Mouse (Mus musculus) CD4-positive, CD25-positive, alpha-beta regulatory T cell, adult 2 months (primary cell): ENCODE measurements at regions not wholly inside any gene's neighbourhood (a gene's known extent, or its start where the extent isn't known, plus 50 kb on each side); places are given as distances from the start of the nearest gene placed in this dataset.

Source experiments
- DNase-seq: peaks from one replicate; pipeline ENCODE4 v3.0.0-alpha.2; 2012; ENCODE audit warnings: low read depth, low spot score

DNA sequence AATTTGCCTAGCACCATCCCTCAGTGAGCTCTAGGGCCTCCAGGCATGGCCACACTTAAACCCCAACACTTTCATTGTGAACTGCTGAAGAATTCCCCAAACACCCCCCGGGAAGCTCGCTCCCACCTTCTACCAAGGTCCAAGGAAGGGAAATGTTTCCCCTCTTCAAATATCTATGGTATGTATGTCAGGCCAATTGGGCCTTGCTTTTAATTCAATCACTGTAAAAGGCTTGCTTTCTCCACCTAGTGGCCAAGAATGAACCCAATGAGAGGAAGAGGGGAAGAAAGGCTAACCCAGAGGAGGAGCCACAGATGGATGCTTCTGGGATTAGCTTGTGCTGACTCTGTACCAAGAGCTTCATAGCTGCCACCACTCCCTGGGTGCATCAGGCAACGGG lies 336.3 kb upstream of the Tgfbr2 start:
- peak; percentile 33 for DNase-seq

DNA sequence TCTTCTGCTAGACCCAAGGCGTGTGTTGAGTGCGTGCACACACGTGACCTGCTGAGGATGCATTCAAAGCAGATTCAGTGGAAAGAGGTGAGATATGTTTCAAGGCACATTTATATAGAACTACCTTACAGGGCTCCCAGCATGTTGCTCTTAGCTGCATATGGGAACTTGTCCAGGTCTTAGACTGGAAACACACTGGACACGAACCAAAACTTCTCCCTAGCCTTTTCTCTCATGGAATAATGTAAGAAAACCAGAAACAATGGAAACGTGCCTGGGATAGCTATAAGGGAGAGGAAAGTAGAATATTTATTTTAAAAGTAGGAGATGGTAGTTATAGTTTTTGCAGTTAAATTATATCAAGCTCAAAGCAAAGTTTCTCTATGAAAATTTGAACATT lies 332.6 kb upstream of the Tgfbr2 start:
- DNase-seq, result no peak

DNA sequence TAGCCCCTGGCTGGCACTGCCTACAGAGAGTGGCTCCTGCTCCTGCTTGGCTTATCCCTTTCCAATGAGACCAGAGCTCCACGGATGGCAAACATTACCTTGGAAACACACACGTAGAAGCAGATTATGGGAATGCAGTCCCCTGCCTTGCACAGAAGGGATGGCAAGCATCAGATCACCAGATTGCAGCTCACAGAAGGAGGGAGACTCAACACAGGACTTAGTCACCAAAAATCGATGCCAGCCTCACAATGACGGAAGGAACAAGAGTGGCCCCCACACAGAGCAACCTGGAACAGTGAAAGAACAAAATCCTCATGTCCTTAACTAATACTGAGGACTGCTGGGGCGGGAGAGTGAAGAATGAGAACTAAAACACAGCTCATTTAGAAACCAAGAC lies 327.7 kb upstream of the Tgfbr2 start:
- DNase-seq, result no peak

DNA sequence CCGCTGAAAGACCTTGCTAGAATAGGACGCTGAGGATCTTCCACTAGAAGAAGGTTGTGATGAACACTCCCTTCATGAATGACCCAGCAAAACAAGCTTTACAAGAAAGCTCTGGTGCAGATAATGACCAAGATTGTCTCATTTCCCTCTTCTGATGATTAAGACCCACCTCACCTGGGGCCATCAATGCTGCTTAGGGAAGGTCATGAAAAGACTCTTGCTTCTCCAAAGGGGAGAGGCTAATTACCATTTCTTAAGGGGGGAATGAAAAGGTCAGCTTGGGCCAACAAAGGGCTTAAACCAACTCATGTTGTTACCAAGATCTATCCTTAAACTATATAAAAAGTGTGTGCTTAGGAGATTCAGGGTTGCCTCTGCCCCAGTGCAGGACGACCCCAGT lies 325.8 kb upstream of the Tgfbr2 start:
- DNase-seq, result no peak

DNA sequence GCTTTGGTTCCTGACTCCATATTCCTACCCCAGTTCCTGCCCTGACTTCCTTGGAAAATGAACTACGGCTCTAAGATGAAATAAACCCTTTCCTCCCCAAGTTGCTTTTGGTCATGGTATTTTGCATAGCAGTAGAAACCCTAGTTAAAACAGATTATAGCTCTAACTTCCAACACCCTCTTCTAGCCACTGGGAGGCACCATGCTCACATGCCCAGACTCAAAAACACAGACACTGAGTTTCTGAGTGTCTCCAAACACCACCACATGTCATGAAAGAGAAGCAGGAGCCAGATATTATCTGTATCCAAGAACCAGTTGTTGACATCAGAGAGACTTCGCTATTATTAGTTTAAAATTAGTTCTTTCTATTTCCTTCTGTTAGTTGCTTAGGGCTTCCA lies 316.1 kb upstream of the Tgfbr2 start:
- DNase-seq, result no peak

DNA sequence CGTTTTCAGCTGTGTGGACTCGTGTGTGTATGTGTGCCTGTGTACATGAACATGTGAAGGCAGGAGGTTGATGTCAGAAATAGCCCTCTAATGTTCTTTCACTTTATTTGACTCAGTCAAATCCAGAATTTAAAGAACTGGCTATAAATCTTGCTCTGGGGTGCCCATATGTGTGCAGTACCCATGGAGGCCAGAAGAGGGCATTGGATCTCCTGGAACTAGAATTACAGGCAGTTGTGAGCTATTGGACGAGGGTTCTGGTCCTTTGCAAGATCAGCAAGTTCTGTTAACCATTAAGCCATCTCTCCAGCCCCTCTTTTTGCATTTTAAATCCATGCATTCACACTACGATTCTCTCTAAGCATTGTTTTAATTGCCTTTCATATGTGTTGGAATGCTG lies 314.6 kb upstream of the Tgfbr2 start:
- peak; percentile 19 for DNase-seq

DNA sequence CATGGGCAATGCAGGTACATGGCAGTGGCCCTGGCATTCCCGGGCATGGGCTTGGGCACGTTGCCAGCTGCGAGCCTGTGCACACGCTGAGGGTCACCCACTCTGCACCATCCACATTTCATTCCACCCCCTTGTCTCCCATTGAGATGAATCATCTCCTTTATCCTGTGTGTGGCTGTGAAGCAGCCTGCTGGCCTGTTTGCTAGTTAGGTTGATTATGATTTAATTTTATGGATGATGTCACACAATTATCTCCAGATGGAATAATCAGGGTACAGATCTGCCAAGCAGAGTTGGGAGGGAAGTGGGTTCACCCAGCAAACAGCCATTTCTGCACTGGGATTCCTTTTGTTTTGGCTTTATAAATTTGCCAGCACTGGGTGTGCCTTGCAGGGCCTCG lies 314.1 kb upstream of the Tgfbr2 start:
- no peak for DNase-seq

DNA sequence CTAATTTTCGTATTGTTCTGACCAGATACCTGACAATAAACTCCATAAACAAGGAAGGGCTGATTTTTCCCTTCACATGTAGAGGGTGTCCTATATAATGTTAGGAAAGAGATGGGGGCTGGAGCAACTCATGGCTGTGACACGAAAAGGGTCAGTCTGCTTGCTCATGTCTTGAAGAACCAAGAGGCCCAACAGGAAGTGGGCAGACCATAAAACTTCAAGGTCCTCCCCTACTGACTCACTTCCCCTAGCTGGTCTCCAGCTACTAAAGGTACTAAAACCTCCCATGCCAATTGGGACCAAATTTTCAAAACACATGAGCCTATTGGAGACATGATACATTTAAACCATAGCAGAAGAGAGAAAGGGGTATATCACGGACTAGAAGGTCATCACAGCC lies 302.1 kb upstream of the Tgfbr2 start:
- DNase-seq, result no peak

DNA sequence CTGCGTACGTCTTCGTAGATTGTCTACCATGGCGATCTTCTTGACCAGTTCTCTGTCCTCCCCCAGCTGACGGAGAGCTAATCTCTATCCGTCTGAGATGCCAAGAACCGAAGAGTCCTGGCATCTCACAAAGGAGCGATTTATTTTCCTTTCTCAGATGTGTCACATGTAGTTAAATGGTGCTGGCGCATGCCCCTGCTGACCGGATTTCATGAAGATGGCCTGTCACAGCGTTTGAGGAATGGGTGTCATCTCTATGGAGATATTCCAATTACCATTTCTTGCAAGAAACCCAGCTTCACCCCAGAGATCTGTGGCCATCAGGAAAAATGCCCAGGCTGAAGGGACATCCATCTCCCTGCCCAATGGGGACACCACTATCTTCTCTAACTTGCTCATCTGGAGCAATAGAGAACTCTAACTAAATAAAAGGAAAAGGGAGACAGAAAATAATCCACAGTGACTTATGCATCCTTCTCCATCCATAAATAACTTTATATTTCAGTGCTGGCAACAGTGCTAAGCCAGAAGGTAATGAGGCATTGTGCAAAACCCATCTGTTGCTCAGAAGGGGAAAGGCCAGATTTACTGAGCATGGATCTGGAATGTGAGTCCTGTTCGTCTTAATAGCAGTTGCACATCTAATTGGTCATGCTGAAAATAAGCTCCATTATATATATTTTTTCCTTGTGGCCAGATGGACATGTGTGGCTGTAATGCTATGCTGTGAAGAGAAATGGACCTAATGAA lies 300.2 kb upstream of the Tgfbr2 start:
- no peak for DNase-seq

DNA sequence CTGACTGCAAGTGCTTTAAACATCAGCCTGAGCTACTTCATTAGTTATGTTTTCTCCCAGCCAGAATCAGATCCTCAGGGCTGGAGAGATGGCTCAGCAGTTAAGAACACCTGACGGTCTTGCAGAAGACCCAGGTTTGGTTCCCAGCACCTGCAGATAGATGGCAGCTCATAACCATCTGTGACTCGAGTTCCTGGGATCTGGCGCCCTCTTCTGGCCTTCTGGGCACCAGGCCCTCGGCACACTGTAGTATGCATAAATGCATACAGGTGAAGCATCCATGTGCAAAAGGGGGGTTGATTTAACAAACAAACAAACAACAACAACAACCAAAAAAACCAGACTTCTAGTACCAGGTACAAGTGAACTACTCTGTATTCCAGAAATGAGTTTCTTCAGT lies 297.7 kb upstream of the Tgfbr2 start:
- peak; percentile 13 for DNase-seq

DNA sequence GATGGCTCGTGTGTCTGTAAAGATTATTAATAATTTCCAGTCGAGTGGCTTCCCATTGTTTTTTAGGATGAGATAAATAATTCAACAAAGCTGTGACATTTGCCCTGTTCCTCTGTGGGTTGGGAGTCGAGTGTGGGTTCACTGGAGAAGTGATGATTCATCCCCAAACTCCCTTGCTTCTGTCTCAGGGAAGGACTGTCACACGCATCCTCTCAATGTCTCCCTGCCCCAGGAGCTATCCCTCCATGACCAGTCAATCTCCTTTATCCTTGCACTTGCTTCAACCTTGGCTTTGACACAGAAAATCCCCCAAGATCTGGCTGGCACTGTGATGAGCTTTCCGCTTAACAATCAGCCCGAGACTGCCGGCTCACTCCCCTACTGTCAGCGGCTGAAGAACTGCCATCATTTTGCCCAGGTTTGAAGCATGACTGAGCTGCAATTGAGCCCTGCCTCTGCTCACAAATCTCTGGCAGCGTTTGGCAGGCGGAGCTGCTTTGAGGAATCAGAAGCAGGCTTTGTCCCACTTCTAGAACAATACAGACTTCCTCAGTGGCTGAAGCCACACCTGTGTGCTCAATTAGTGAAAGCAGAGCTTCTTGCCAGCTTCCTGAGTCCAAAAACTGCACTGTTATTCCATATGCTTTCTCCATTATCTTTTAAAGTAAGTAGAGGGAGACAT lies 293.6 kb upstream of the Tgfbr2 start:
- no peak for DNase-seq

DNA sequence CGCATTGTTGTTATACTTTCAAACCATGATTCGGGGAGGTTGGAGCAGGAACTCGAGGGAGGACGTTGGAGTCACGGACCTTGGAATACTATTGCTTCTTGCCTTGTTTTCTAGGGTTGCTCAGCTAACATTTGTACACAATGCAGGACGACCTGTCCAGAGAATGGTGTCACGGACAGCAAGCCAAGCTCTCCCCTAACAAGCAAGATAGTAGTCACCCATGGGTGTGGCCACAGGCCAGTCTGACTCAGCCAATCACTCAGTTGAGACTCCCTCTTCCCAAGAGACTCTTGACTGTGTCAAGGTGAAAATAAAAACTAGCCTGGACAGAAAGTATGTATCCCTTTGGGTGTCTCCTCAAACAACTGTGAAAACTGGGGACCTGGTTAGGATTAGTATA lies 291.2 kb upstream of the Tgfbr2 start:
- no peak for DNase-seq

DNA sequence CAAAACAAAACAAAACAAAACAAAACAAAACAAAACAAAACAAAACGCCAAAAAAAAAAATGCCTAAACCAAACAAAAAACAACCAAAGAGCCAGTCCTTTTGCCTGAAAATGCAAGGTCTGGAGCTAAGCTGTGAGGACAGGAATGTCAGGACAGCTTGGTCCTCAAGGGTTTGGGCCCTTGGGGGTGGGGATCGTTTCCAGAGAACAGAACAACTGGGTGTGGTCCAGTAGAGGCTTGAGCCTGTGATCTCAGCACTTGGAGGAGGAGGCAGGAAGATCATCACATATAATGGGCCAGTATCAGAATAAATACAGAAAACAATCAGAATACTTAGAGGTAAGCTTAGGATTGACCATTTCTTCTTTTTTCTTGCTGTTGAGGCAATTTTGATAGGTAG lies 289.5 kb upstream of the Tgfbr2 start:
- no peak for DNase-seq

DNA sequence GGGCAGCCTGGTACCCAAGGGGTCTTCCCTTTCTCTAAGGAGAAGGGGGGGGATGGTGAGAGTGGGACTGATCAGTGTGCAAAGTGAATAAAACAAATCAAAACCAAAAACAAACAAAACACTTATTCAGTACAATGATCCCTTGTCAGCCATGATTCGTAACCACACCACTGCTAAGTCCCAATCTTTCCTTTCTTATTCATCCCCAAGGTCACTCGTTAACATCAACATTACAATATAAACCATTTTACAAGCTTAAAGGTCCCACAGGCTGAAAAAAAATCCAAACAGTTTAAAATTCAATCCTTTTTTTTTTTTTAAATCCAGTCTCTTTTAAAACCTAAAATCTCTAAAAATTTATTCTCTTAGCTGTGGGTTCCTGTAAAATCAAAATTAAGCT lies 287.1 kb upstream of the Tgfbr2 start:
- DNase-seq, result no peak

DNA sequence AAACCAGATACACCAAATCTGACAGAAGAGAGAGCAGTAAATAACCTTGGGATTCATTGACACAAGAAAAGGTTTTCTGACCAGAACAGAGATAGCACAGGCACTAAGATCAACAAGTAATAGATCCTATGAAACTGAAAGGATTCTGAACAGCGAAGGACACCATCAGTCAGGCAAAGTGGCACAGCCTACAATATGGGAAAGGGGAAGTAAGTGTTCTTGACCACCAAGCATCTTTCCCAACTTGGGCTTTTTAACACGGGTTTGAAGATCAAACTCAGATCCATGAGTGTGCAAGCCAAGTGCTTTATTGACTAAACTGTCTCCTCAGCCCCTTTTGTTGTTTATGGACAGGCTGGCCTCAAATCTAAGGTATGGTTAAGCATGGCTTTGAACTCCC lies 284.9 kb upstream of the Tgfbr2 start:
- DNase-seq, result no peak

DNA sequence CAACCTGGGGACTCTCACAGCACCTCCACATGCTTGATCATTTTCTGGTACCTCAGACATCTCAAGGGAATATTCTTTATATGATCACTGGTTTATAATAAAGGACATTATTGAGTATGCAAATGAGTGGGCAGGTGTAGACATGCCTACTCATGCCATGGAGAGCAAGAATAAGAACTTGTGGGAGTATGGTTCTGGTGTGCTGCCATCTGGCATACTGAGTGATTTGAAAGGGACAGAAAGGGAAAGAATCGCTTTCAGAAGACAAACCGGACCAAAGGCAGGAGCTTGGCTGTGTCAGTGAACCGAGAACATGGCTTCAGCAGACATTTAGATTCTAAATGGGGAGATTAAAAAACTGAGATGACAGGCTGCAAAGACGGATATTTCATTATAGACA lies 276.9 kb upstream of the Tgfbr2 start:
- DNase-seq, result no peak

DNA sequence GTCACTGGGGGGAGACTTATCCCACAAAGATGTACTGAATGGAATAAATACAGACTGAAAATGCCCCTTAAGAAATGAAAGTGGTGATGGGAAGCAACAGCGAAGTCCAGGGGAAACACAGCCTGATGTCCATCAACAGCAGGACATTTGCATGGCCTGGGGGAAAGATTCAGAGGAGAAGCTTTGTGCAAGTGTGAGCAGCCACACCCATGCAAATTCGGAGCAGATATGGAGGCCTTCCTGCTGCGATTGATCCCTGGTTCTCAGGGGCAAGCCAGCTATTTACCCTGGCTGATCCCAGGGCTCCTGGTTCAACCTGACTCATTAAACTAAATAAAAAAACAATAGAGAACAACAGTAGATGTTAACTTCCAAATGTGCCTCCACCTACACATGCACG lies 275.7 kb upstream of the Tgfbr2 start:
- DNase-seq, result no peak

DNA sequence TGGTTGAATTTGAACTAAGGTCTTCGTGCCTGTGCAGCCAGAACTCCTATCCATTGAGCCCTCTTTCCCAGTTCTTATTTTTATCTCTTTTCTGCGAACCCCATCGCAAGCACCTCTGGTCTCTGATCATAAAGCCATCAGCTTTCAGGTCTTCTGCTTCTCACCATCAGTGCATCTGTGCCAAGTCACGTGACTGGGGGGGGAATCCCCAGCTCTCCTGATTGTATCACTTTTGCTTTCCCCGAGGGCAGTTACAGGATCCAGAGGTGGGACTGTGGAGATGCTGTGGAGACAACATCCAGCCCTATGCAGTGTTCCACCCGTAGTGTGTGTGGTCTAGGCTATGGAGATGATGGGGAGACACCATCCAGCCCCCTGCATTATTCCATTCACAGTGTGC lies 272.6 kb upstream of the Tgfbr2 start:
- DNase-seq, result peak; percentile 59

DNA sequence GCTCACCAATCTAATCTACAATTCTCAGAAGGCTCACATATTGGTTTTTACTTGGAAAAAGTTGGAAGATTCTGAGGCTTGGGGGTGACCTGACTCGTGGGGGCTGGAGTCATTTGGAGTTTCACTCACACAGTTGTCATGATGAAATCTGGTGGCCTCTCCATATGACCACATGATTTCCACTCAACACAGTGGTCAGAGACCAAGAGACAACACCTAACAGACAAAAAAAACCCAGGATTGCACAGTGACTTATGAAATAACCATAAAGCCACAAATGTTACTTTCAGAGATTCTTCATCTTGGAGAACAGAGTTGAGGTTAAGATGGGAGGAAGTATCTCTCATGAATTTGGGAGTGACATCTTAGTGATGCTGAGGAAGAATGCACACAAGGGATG lies 263.4 kb upstream of the Tgfbr2 start:
- no peak for DNase-seq

DNA sequence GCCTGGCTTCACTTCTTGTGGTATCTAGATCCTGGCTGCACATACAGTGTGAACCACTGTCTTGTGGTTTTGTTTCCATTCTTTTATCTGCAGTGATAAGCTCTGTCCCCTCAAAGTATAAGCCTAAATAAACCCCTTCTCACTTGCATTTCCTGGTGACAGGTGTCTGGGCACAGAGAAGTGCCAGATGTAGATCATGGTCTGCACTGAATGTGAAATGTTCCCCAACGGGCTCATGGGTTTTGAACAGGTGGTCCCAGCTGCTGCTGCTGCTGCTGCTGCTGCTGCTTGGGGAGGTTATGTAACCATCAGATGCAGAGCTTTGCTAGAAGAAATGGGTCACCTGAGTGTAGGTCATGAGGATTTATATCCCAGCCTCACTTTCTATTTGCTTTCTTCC lies 259.3 kb upstream of the Tgfbr2 start:
- DNase-seq, result no peak

DNA sequence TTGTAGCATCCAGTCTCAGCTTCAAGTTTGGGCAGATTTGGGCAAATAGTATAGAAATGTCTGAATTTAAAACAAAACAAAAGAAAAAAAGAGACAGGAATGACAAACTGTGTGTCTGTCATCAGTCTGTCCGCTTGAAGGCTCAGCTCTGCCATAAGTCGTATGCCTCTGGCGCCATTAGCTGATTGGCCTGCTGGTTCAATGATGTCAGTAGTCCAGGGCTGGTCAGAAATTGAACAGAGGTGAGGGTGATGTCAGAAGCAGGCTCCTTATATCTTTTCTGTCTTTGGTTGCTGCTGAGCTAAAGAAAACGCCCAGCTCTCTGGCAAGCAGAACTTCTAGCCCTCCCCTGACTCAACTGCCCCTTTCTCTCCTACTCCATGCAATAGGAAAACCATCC lies 253.9 kb upstream of the Tgfbr2 start:
- DNase-seq, result no peak

DNA sequence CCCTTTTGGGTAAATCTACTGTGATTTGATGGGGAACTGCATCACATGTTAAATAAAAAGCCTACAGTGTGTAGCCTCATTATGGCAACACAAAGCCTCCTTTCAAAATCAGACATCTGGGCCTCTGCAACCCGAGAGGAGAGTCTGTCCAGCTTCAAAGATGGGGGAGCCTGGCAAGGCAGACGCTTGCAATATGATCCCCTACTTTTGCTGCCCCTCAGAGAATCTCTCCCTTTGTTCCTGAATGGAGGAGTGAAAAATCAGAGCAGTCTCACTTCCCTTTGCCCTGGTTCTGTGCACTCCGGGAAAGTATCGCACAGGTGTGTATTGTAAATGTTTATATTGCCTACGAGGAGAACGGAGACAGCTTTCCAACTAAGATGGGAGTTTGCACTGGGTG lies 253.3 kb upstream of the Tgfbr2 start:
- DNase-seq, result no peak

DNA sequence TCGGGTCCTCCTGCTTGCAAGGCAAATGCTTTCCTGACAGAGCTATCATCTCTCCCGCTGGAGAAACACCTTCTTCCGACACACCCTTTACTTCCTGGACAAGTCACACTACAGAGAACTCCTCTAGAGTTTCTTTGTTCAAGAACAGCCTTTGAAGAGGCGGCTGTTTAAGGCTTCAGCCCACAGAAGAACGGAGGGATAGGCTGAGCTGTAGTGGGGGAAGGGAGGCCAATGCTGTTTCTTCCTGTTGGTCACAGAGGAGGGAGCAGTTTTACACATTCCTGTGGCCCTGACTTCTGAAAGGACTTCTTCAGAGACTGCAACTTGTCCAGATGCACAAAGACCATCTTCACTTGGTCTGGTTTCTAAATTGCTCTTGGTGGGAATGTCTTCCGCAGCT lies 252.1 kb upstream of the Tgfbr2 start:
- no peak for DNase-seq
